Mouse (Mus musculus) kidney, postnatal 0 days (tissue): ENCODE data around the gene Gm15013. TPM values are rescaled to one million over a fixed set of nuclear protein-coding genes. Genes with fewer than 3 reads are reported as not detected.
"Not testable (repeated sequence)": the region's sequence is repeated elsewhere in the genome, so short reads cannot be mapped to it uniquely, and the experiment has no call there.

Experiments used
- ATAC-seq: fragments of 200-750 bp; cut with Nextera tagmentation; replicated peaks from 2 replicates; pipeline ENCODE4 v1.8.0; 2017; ENCODE audit warnings: low read depth, moderate number of reproducible peaks, moderate TSS enrichment, moderate library complexity; ENCODE audit not compliant: low FRiP score
- DNase-seq: peaks from one replicate; pipeline ENCODE4 v3.0.0-alpha.2; 2016; ENCODE audit warnings: low spot score
- H3K27ac ChIP-seq: fragments of 300-500 bp; sonication (generic); 2 replicates; pipeline ENCODE4 v1.5.1; 2014; ENCODE audit warnings: mild to moderate bottlenecking
- H3K27me3 ChIP-seq: fragments of 300-500 bp; sonication (generic); 2 replicates; pipeline ENCODE4 v1.6.1; 2014; ENCODE audit warnings: low read length, mixed read lengths; ENCODE audit not compliant: insufficient read depth
- H3K36me3 ChIP-seq: fragments of 300-500 bp; sonication (generic); 2 replicates; pipeline ENCODE4 v1.6.1; 2014; ENCODE audit warnings: low read length, mixed read lengths; ENCODE audit not compliant: insufficient read depth
- H3K4me1 ChIP-seq: fragments of 300-500 bp; sonication (generic); replicated peaks from 2 replicates; pipeline ENCODE4 v1.6.1; 2014; ENCODE audit warnings: antibody characterized with exemption, low read length, mixed read lengths; ENCODE audit not compliant: insufficient read depth
- H3K4me2 ChIP-seq: fragments of 300-500 bp; sonication (generic); 2 replicates; pipeline ENCODE4 v1.6.1; 2014; ENCODE audit warnings: mild to moderate bottlenecking, low read length, moderate library complexity, mixed read lengths
- H3K4me3 ChIP-seq: fragments of 300-500 bp; sonication (generic); replicated peaks from 2 replicates; pipeline ENCODE4 v1.5.1; 2014; ENCODE audit warnings: low read depth, low read length
- H3K9ac ChIP-seq: fragments of 300-500 bp; sonication (generic); 2 replicates; pipeline ENCODE4 v1.6.1; 2014; ENCODE audit warnings: low read depth, low read length
- H3K9me3 ChIP-seq: fragments of 300-500 bp; sonication (generic); replicated peaks from 2 replicates; pipeline ENCODE4 v1.6.1; 2016; ENCODE audit warnings: low read length, inconsistent platforms, mixed read lengths
- CTCF ChIP-seq: IDR thresholded peaks from 2 replicates; pipeline ENCODE4 v1.5.1; 2016; ENCODE audit warnings: antibody characterized with exemption, low read depth, mild to moderate bottlenecking, moderate library complexity
- WGBS: fragments of 180-500 bp; shearing (Covaris S2); extraction: QIAGEN DNeasy Blood & Tissue Kit; methylation state at CpG from one replicate; pipeline ENCODE4 v1.1.7; 2014; 5-methylcytosine and 5-hydroxymethylcytosine counted together
- polyA plus RNA-seq: library from polyadenylated mRNA; unstranded; fragments of >200 nt; fragmentation: Nextera tagmentation; extraction: Ambion mirVana; gene quantifications from 2 replicates; pipeline ENCODE4 v1.2.1, GENCODE M21; 2015

The Gm15013 gene
- 0.14 and 0.26 TPM in 2 replicates for polyA plus RNA-seq

DNA sequence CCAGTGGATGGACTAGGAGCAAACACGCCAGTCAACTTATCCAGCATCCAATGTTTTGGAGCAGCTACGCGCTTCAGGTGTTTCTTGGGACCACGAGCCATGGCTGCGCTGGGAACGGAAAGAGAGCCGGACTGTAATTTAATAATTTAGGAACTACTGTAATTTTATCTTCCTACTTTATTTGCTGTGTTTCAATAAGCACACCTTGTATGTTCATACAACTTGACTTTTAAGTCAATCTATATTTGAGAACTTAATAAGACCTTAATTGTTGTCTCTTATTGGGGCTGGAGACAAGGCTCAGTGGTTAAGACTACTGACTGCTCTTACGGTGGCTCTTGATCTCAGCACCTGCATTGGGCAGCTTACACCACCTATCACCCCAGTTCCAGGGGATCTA, at the start of gene Gm15013:
TSS of gene Gm15013 (minus strand) at position 101 of the 400 bp plus-strand sequence.
- WGBS: 94% methylated on average over 8 of the region's 8 CpGs
- ATAC-seq: no peak
- no peaks in the 10 kb centered on the region for H3K36me3 ChIP-seq

DNA sequence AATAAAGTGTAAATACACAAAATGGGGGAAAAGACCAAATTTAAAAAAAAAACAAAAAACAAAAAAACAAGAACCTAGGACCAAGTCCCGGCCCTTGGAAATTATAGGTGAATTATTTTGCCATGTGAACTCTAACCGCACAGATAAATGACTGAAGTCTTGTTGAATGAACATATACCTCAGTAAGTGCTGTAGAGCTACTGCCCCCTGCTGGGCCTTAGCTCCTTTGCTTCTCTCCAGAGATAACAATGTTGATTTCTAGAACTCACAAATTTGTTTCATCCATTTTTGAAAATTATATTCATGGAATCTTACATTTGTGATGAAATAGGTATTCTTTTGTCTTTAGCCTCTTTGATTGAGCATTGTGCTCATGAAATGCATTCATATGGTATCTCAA, 48.3 kb upstream of the Gm15013 start:
- DNase-seq (peak; percentile 16), ATAC-seq (no peak)
- Histone ChIP-seq H3K4me3 (no peak overlapping the region), H3K4me1 (no peaks in the 10 kb centered on the region), H3K36me3 (no peaks in the 10 kb centered on the region), H3K9me3 (no peaks in the 10 kb centered on the region), H3K4me2 (no peak overlapping the region), H3K27me3 (no peaks in the 10 kb centered on the region), H3K27ac (no peak overlapping the region), H3K9ac (no peak overlapping the region)
- TF ChIP-seq CTCF: peak; percentile 64
- 78% methylated on average over 2 of the region's 2 CpGs for WGBS

More for the DNA sequence above, at the start of gene Gm15013:
- no peak within 1 kb of the TSS for H3K4me2 ChIP-seq
- H3K4me3 ChIP-seq: no peak within 1 kb of the TSS
- DNase-seq: no peak
- no peak within 1 kb of the TSS for H3K9ac ChIP-seq
- H3K27me3 ChIP-seq: no peaks in the 10 kb centered on the region
- H3K9me3 ChIP-seq: no peaks in the 10 kb centered on the region
- H3K4me1 ChIP-seq: no peaks in the 10 kb centered on the region
- TF ChIP-seq CTCF: no peak
- no peak within 1 kb of the TSS for H3K27ac ChIP-seq

DNA sequence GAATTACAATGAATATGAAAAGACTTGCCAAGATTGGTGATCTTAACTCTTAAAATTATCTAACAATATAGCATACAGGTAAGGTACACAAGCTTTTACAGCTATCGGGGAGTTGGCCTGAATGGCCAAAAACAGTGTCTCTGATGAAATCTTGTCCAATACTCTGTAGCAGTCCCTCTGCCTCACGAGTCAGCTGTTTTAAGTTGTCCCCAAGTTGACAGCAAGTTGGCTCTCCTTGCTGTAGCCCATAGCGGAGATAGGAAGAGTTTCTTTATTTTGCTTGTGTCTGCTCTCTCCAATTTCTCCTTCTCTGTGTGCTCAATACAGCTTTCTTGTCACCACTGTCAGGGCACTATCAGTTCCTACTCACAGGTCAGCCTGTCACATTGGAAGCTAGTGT, 44.4 kb upstream of the Gm15013 start:
- H3K4me3 ChIP-seq, H3K4me2 ChIP-seq, H3K9me3 ChIP-seq, H3K36me3 ChIP-seq, H3K4me1 ChIP-seq, H3K9ac ChIP-seq, DNase-seq, H3K27me3 ChIP-seq, H3K27ac ChIP-seq, ATAC-seq: not testable (repeated sequence)
- WGBS: 83% methylated on average over 3 of the region's 3 CpGs

DNA sequence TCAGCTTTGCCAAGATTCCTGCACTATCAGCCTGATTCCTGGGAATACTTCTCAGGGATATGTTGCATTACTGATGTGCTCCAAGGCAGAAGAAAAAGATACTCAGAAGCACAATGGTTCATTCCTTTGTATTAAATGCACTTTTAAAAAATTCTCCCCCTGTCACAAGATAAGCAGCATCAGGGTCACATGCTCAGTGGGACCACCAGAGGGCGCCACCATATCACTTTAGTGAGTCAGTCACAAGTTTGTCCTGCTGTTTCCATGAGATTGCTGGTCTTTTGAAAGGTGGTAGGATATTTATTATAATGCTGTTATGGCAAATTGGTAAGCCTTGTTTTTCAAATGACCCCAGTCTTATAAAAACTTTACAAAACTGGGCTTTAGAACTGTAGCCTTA, 37.6 kb upstream of the Gm15013 start:
- Histone ChIP-seq H3K27me3 (no peaks in the 10 kb centered on the region), H3K4me1 (no peaks in the 10 kb centered on the region), H3K9me3 (no peaks in the 10 kb centered on the region), H3K27ac (no peak overlapping the region), H3K4me2 (no peak overlapping the region), H3K9ac (no peak overlapping the region), H3K4me3 (no peak overlapping the region), H3K36me3 (no peaks in the 10 kb centered on the region)
- WGBS: 4% methylated on average over 1 of the region's 1 CpGs
- ATAC-seq: no peak
- peak; percentile 76 for TF ChIP-seq CTCF
- peak; percentile 31 for DNase-seq

GRCm38 (mm10) chrX:139737066-139737465, 22.8 kb upstream of the Gm15013 start:
- no peaks in the 10 kb centered on the region for H3K36me3 ChIP-seq
- no peaks in the 10 kb centered on the region for H3K9me3 ChIP-seq
- no peak overlapping the region for H3K9ac ChIP-seq
- H3K4me3 ChIP-seq: no peak overlapping the region
- no peaks in the 10 kb centered on the region for H3K4me1 ChIP-seq
- no peak overlapping the region for H3K27ac ChIP-seq
- H3K4me2 ChIP-seq: no peak overlapping the region
- no peak for TF ChIP-seq CTCF
- WGBS: 80% methylated on average over 5 of the region's 5 CpGs
- H3K27me3 ChIP-seq: no peaks in the 10 kb centered on the region
- ATAC-seq (no peak), DNase-seq (no peak)

- no peak for TF ChIP-seq CTCF
- H3K27me3 ChIP-seq: no peaks in the 10 kb centered on the region
- H3K27ac ChIP-seq: no peak overlapping the region
- no peak overlapping the region for H3K4me3 ChIP-seq
- H3K36me3 ChIP-seq: no peaks in the 10 kb centered on the region
- no peak overlapping the region for H3K9ac ChIP-seq
- WGBS: 81% methylated on average over 3 of the region's 3 CpGs
- H3K4me1 ChIP-seq: no peaks in the 10 kb centered on the region
- no peak for ATAC-seq
- DNase-seq: no peak
- H3K4me2 ChIP-seq: no peak overlapping the region
- no peaks in the 10 kb centered on the region for H3K9me3 ChIP-seq
Measured at GRCm38 (mm10) chrX:139730541-139730940, 16.3 kb upstream of the Gm15013 start.

- no peak overlapping the region for H3K9ac ChIP-seq
- no peak overlapping the region for H3K4me2 ChIP-seq
- WGBS: 97% methylated on average over 2 of the region's 2 CpGs
- no peak for ATAC-seq
- H3K4me1 ChIP-seq: no peaks in the 10 kb centered on the region
- no peak overlapping the region for H3K4me3 ChIP-seq
- no peak for DNase-seq
- no peak overlapping the region for H3K27ac ChIP-seq
- TF ChIP-seq CTCF: no peak
- H3K36me3 ChIP-seq: no peaks in the 10 kb centered on the region
- H3K27me3 ChIP-seq: no peaks in the 10 kb centered on the region
- H3K9me3 ChIP-seq: no peaks in the 10 kb centered on the region
Measured at GRCm38 (mm10) chrX:139722350-139722749, 8.1 kb upstream of the Gm15013 start.
